Mouse (Mus musculus) heart, embryonic 13.5 days (tissue): ENCODE results near the gene Swsap1. TPM values are rescaled to one million over a fixed set of nuclear protein-coding genes. Genes with fewer than 3 reads are reported as not detected.

ENCODE experiments used
- ATAC-seq: fragments of 200-750 bp; cut with Nextera tagmentation; 2 replicates; pipeline ENCODE4 v1.8.0; 2017; ENCODE audit warnings: moderate TSS enrichment; ENCODE audit not compliant: insufficient number of reproducible peaks, low FRiP score, low TSS enrichment; ENCODE audit errors: extremely low read depth
- H3K27ac ChIP-seq: fragments of 300-500 bp; sonication (generic); replicated peaks from 2 replicates; pipeline ENCODE4 v1.5.1; 2015; ENCODE audit warnings: moderate library complexity, mild to moderate bottlenecking, inconsistent platforms
- H3K27me3 ChIP-seq: fragments of 300-500 bp; sonication (generic); replicated peaks from 2 replicates; pipeline ENCODE4 v1.6.1; 2015; ENCODE audit warnings: mild to moderate bottlenecking, inconsistent platforms
- H3K36me3 ChIP-seq: fragments of 300-500 bp; sonication (generic); 2 replicates; pipeline ENCODE4 v1.6.1; 2015; ENCODE audit warnings: mild to moderate bottlenecking, inconsistent platforms
- H3K4me1 ChIP-seq: fragments of 300-500 bp; sonication (generic); 2 replicates; pipeline ENCODE4 v1.6.1; 2015; ENCODE audit warnings: inconsistent platforms
- H3K4me2 ChIP-seq: fragments of 300-500 bp; sonication (generic); 2 replicates; pipeline ENCODE4 v1.6.1; 2015; ENCODE audit warnings: inconsistent platforms, mild to moderate bottlenecking, moderate library complexity
- H3K4me3 ChIP-seq: fragments of 300-500 bp; sonication (generic); 2 replicates; pipeline ENCODE4 v1.5.1; 2015; ENCODE audit warnings: moderate library complexity, mild to moderate bottlenecking, inconsistent platforms
- H3K9ac ChIP-seq: fragments of 300-500 bp; sonication (generic); 2 replicates; pipeline ENCODE4 v1.6.1; 2015; ENCODE audit warnings: inconsistent platforms, mild to moderate bottlenecking, moderate library complexity
- H3K9me3 ChIP-seq: fragments of 300-500 bp; sonication (generic); 2 replicates; pipeline ENCODE4 v1.6.1; 2016; ENCODE audit warnings: inconsistent platforms
- WGBS: fragments of 180-500 bp; shearing (Covaris S2); methylation state at CpG from one replicate; pipeline ENCODE4 v1.1.7; 2015; ENCODE audit warnings: mixed read lengths; 5-methylcytosine and 5-hydroxymethylcytosine counted together
- polyA plus RNA-seq: library from polyadenylated mRNA; unstranded; fragments of >200 nt; fragmentation: Nextera tagmentation; extraction: Ambion mirVana; gene quantifications from 2 replicates; pipeline ENCODE4 v1.2.1, GENCODE M21; 2015

Gene Swsap1
- polyA plus RNA-seq, 1 experiment from 2014 or later: 5.7 TPM

- WGBS: 6% methylated on average over 3 of the region's 3 CpGs
- Histone ChIP-seq H3K27me3 (peaks cover 15% of the 10 kb centered on the region), H3K4me2 (no peak overlapping the region), H3K9ac (no peak overlapping the region), H3K27ac (no peak overlapping the region), H3K9me3 (no peaks in the 10 kb centered on the region), H3K4me3 (no peak overlapping the region), H3K4me1 (peaks cover 13% of the 10 kb centered on the region), H3K36me3 (peaks cover 14% of the 10 kb centered on the region)
- no peak for ATAC-seq
Observed at GRCm38 (mm10) chr9:21953600-21953999, 2.0 kb upstream of the Swsap1 start.

- no peak for ATAC-seq
- 73% methylated on average over 3 of the region's 3 CpGs for WGBS
- no peak overlapping the region for H3K27ac ChIP-seq
- H3K36me3 ChIP-seq: peaks cover 24% of the 10 kb centered on the region
- H3K9ac ChIP-seq: no peak overlapping the region
- peak overlapping the region; percentile 76 for H3K4me2 ChIP-seq
- H3K4me1 ChIP-seq: peaks cover 13% of the 10 kb centered on the region
- H3K9me3 ChIP-seq: no peaks in the 10 kb centered on the region
- no peak overlapping the region for H3K4me3 ChIP-seq
- peaks cover 10% of the 10 kb centered on the region for H3K27me3 ChIP-seq
Observed at GRCm38 (mm10) chr9:21954635-21955034, 920 bp upstream of the Swsap1 start.

GRCm38 (mm10) chr9:21955225-21955569, 358 bp upstream of the Swsap1 start:
- Histone ChIP-seq H3K9me3 (no peaks in the 10 kb centered on the region), H3K27ac (peak overlapping the region; percentile 94)

GRCm38 (mm10) chr9:21958372-21958771, 2.8 kb downstream of the Swsap1 start:
- Histone ChIP-seq H3K9me3 (no peaks in the 10 kb centered on the region), H3K4me1 (peaks cover 44% of the 10 kb centered on the region), H3K4me3 (no peak overlapping the region), H3K9ac (0 out of 2 replicates have a peak overlapping the region, but pooled peaks have one; percentile 16), H3K27ac (no peak overlapping the region), H3K27me3 (peaks cover 27% of the 10 kb centered on the region), H3K36me3 (peaks cover 24% of the 10 kb centered on the region), H3K4me2 (no peak overlapping the region)
- no peak for ATAC-seq
- 62% methylated on average over 5 of the region's 5 CpGs for whole genome bisulfite sequencing

More at GRCm38 (mm10) chr9:21955225-21955569, 358 bp upstream of the Swsap1 start:
- Histone ChIP-seq H3K4me1 (peaks cover 15% of the 10 kb centered on the region), H3K36me3 (peaks cover 24% of the 10 kb centered on the region), H3K4me3 (peak overlapping the region; percentile 79), H3K4me2 (peak overlapping the region; percentile 76), H3K9ac (peak overlapping the region; percentile 88), H3K27me3 (peaks cover 9% of the 10 kb centered on the region)
- 1% methylated on average over 18 of the region's 18 CpGs for WGBS
- peak; percentile 50 for ATAC-seq

- H3K9ac ChIP-seq: no peak overlapping the region
- H3K4me3 ChIP-seq: no peak overlapping the region
- H3K9me3 ChIP-seq: no peaks in the 10 kb centered on the region
- WGBS: 82% methylated on average over 7 of the region's 7 CpGs
- ATAC-seq: no peak
- no peak overlapping the region for H3K27ac ChIP-seq
- H3K4me2 ChIP-seq: no peak overlapping the region; the same call in 1 of the 2 replicates
- peaks cover 52% of the 10 kb centered on the region for H3K4me1 ChIP-seq
- H3K27me3 ChIP-seq: peaks cover 27% of the 10 kb centered on the region
- peaks cover 24% of the 10 kb centered on the region for H3K36me3 ChIP-seq
Observed at GRCm38 (mm10) chr9:21959244-21959643, 3.7 kb downstream of the Swsap1 start.

GRCm38 (mm10) chr9:21960135-21960534, 4.6 kb downstream of the Swsap1 start:
- Histone ChIP-seq H3K27ac (no peak overlapping the region), H3K9ac (peak overlapping the region; percentile 29), H3K4me3 (peak overlapping the region; percentile 54), H3K4me2 (peak overlapping the region; percentile 81), H3K27me3 (peaks cover 27% of the 10 kb centered on the region), H3K36me3 (peaks cover 24% of the 10 kb centered on the region), H3K4me1 (peaks cover 47% of the 10 kb centered on the region), H3K9me3 (no peaks in the 10 kb centered on the region)
- no peak for ATAC-seq
- 57% methylated on average over 9 of the region's 9 CpGs for WGBS

- ATAC-seq: no peak
- no peak overlapping the region for H3K27ac ChIP-seq
- WGBS: 14% methylated on average over 26 of the region's 26 CpGs
- H3K9me3 ChIP-seq: no peaks in the 10 kb centered on the region
- H3K4me3 ChIP-seq: peak overlapping the region; percentile 54
- H3K4me1 ChIP-seq: peaks cover 46% of the 10 kb centered on the region
- H3K9ac ChIP-seq: peak overlapping the region; percentile 74
- peaks cover 24% of the 10 kb centered on the region for H3K36me3 ChIP-seq
- H3K27me3 ChIP-seq: peaks cover 27% of the 10 kb centered on the region
- H3K4me2 ChIP-seq: peak overlapping the region; percentile 81
Observed at GRCm38 (mm10) chr9:21960558-21961208, 5.1 kb downstream of the Swsap1 start.

GRCm38 (mm10) chr9:21961366-21961980, 5.9 kb downstream of the Swsap1 start:
- 2% methylated on average over 35 of the region's 35 CpGs for WGBS
- Histone ChIP-seq H3K9ac (peak overlapping the region; percentile 74), H3K27ac (no peak overlapping the region; the same call in 1 of the 2 replicates), H3K4me3 (peak overlapping the region; percentile 54), H3K4me2 (peak overlapping the region; percentile 81), H3K36me3 (peaks cover 24% of the 10 kb centered on the region), H3K4me1 (peaks cover 42% of the 10 kb centered on the region), H3K9me3 (no peaks in the 10 kb centered on the region), H3K27me3 (peaks cover 27% of the 10 kb centered on the region)
- no peak for ATAC-seq

GRCm38 (mm10) chr9:21962010-21962409, 6.5 kb downstream of the Swsap1 start:
- Histone ChIP-seq H3K9me3 (no peaks in the 10 kb centered on the region), H3K9ac (peak overlapping the region; percentile 74), H3K4me1 (peaks cover 39% of the 10 kb centered on the region), H3K4me2 (peak overlapping the region; percentile 81), H3K27ac (no peak overlapping the region; the same call in 1 of the 2 replicates), H3K27me3 (peaks cover 27% of the 10 kb centered on the region), H3K36me3 (peaks cover 24% of the 10 kb centered on the region), H3K4me3 (peak overlapping the region; percentile 54)
- 1% methylated on average over 15 of the region's 15 CpGs for WGBS
- ATAC-seq: 0 out of 2 replicates have a peak, but pooled peaks have one; percentile 16

- Histone ChIP-seq H3K9me3 (no peaks in the 10 kb centered on the region), H3K27me3 (peaks cover 31% of the 10 kb centered on the region), H3K36me3 (peaks cover 20% of the 10 kb centered on the region), H3K4me2 (peak overlapping the region; percentile 81), H3K9ac (peak overlapping the region; percentile 74), H3K4me3 (peak overlapping the region; percentile 54), H3K27ac (peak overlapping the region; percentile 71), H3K4me1 (peaks cover 39% of the 10 kb centered on the region)
- 1% methylated on average over 34 of the region's 34 CpGs for WGBS
- ATAC-seq: peak; percentile 74
Observed at GRCm38 (mm10) chr9:21962416-21963059, 7.0 kb downstream of the Swsap1 start.

GRCm38 (mm10) chr9:21963417-21963816, 7.9 kb downstream of the Swsap1 start, which contains the start of gene Epor:
Gene Epor, minus strand, starts transcription at chr9:21963506.
- H3K9ac ChIP-seq: peak within 1 kb of the TSS; percentile 74
- peaks cover 12% of the 10 kb centered on the region; the same call in 1 of the 2 replicates for H3K36me3 ChIP-seq
- ATAC-seq: peak; percentile 79
- peak within 1 kb of the TSS; percentile 71 for H3K27ac ChIP-seq
- peaks cover 36% of the 10 kb centered on the region for H3K27me3 ChIP-seq
- H3K4me1 ChIP-seq: peaks cover 39% of the 10 kb centered on the region
- peak within 1 kb of the TSS; percentile 81 for H3K4me2 ChIP-seq
- peak within 1 kb of the TSS; percentile 54 for H3K4me3 ChIP-seq
- 5% methylated on average over 8 of the region's 8 CpGs for WGBS
- H3K9me3 ChIP-seq: no peaks in the 10 kb centered on the region
